Mouse (Mus musculus) spleen, adult 2 months (tissue): Measurements from ENCODE around the gene Abhd14a.

Experiments used
- CTCF ChIP-seq: fragments of 200-500 bp; IDR thresholded peaks from 2 replicates; pipeline ENCODE4 v1.5.1; 2011; ENCODE audit warnings: mild to moderate bottlenecking, inconsistent platforms; ENCODE audit not compliant: insufficient read depth, insufficient read length, insufficient replicate concordance; ENCODE audit errors: extremely low read depth
- POLR2A ChIP-seq: fragments of 200-500 bp; IDR thresholded peaks from 2 replicates; pipeline ENCODE4 v1.6.1; 2011; ENCODE audit warnings: low read depth, low read length, inconsistent platforms

GRCm38 (mm10) chr9:106473753-106474105, 26.3 kb upstream of the Abhd14a start:
- TF ChIP-seq CTCF (no peak), POLR2A (no peak)
